Mouse (Mus musculus) embryo, embryonic 10.5 days (tissue): ENCODE data around the gene Sorcs1.

ENCODE experiments used
- DNase-seq: peaks from one replicate; pipeline ENCODE4 v3.0.0-alpha.2; 2015; ENCODE audit warnings: low spot score

The Sorcs1 gene

GRCm38 (mm10) chr19:50677903-50678896 is at the start of gene Sorcs1:
Sorcs1 (minus strand) TSS chr19:50678646.
- peak; percentile 75 for DNase-seq

GRCm38 (mm10) chr19:50683277-50683676 is 4.8 kb upstream of the Sorcs1 start:
- DNase-seq = no peak

- DNase-seq = peak; percentile 4
Observed at GRCm38 (mm10) chr19:50678946-50679345, 500 bp upstream of the Sorcs1 start.

- peak; percentile 30 for DNase-seq
Observed at GRCm38 (mm10) chr19:50676578-50677524, 1.6 kb downstream of the Sorcs1 start.

- no peak for DNase-seq
Observed at GRCm38 (mm10) chr19:50674921-50675320, 3.5 kb downstream of the Sorcs1 start.

GRCm38 (mm10) chr19:50667516-50667915 is 10.9 kb downstream of the Sorcs1 start:
- no peak for DNase-seq

GRCm38 (mm10) chr19:50664311-50664710 is 14.1 kb downstream of the Sorcs1 start:
- DNase-seq = no peak

- peak; percentile 34 for DNase-seq
Observed at GRCm38 (mm10) chr19:50659144-50659543, 19.3 kb downstream of the Sorcs1 start.

- no peak for DNase-seq
Observed at GRCm38 (mm10) chr19:50652750-50653149, 25.7 kb downstream of the Sorcs1 start.

GRCm38 (mm10) chr19:50643836-50644235 is 34.6 kb downstream of the Sorcs1 start:
- no peak for DNase-seq

- no peak for DNase-seq
Observed at GRCm38 (mm10) chr19:50642121-50642520, 36.3 kb downstream of the Sorcs1 start.

GRCm38 (mm10) chr19:50640251-50641032 is 38.0 kb downstream of the Sorcs1 start:
- DNase-seq = no peak

GRCm38 (mm10) chr19:50638176-50638575 is 40.3 kb downstream of the Sorcs1 start:
- no peak for DNase-seq

- DNase-seq = peak; percentile 12
Observed at GRCm38 (mm10) chr19:50614013-50614412, 64.4 kb downstream of the Sorcs1 start.

GRCm38 (mm10) chr19:50611619-50612018 is 66.8 kb downstream of the Sorcs1 start:
- DNase-seq = no peak

GRCm38 (mm10) chr19:50603882-50604281 is 74.6 kb downstream of the Sorcs1 start:
- no peak for DNase-seq

GRCm38 (mm10) chr19:50603380-50603779 is 75.1 kb downstream of the Sorcs1 start:
- DNase-seq = no peak

- DNase-seq = no peak
Observed at GRCm38 (mm10) chr19:50597300-50597699, 81.1 kb downstream of the Sorcs1 start.

- DNase-seq = no peak
Observed at GRCm38 (mm10) chr19:50586182-50586581, 92.3 kb downstream of the Sorcs1 start.

GRCm38 (mm10) chr19:50582952-50583351 is 95.5 kb downstream of the Sorcs1 start:
- no peak for DNase-seq

- no peak for DNase-seq
Observed at GRCm38 (mm10) chr19:50569669-50570195, 108.7 kb downstream of the Sorcs1 start.
